Mouse (Mus musculus) heart, postnatal 10 days (tissue): ENCODE data around the gene Sln. TPM values are rescaled to one million over a fixed set of nuclear protein-coding genes. Genes with fewer than 3 reads are reported as not detected.
A peak's percentile ranks its signal among the peaks of the same experiment; 100 is the strongest.

Source experiments
- DNase-seq, 2 experiments: peaks; one replicate each; pipeline ENCODE4 v3.0.0; 2021
- intact Hi-C: fragments of 180-260 bp; cut with DNase I; formaldehyde crosslinking; loops from one replicate; pipeline ENCODE4 v1.15.1; 2025
- total RNA-seq, 2 experiments: library from RNA; stranded (reverse); gene quantifications; 2 replicates each; pipeline ENCODE4 v1.2.3; 2021

Sln gene
- 10 to 100 TPM; 22.6 to 50.2 TPM for total RNA-seq

DNA sequence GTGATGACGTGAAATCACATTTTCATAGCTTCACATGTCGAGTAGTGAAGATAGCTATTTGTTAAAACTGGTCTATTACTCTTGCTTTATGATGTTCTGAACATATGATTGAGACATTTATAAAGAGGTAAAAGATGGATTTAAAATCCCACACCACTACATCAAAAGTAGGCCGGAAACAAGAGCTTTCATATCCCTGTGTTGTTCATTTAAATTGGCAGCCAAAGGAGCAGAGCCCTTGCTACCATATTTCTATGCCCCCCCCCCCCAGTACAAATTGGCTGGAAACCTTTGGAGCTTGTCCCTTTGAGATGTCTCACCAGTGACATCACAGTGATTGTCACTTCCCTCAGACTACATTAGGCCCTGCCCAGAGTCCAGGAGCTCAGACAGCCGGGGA lies at the start of gene Sln:
Gene Sln, plus strand, starts transcription at position 301 of the 400 bp plus-strand sequence.
- intact Hi-C loops, result no loop called here
- no peak for DNase-seq

DNA sequence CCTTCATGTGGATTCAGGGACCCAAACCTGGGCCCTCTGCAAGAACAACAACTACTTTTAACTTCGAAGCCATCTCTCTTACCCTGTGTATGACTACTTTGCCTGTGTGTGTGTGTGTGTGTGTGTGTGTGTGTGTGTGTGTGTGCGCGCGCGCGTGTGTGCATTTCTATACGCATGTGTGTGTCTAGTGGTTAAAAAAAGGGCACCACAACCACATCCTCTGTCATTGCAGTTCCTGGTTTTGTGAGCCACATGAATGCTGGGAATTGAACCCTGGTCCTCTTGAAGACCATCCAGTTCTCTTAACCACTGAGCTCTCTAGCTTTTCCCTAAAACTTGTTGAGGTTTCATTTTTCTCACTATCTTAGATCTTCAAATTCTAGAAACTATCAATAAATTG lies 47.0 kb upstream of the Sln start:
- intact Hi-C loops, result no loop called here

DNA sequence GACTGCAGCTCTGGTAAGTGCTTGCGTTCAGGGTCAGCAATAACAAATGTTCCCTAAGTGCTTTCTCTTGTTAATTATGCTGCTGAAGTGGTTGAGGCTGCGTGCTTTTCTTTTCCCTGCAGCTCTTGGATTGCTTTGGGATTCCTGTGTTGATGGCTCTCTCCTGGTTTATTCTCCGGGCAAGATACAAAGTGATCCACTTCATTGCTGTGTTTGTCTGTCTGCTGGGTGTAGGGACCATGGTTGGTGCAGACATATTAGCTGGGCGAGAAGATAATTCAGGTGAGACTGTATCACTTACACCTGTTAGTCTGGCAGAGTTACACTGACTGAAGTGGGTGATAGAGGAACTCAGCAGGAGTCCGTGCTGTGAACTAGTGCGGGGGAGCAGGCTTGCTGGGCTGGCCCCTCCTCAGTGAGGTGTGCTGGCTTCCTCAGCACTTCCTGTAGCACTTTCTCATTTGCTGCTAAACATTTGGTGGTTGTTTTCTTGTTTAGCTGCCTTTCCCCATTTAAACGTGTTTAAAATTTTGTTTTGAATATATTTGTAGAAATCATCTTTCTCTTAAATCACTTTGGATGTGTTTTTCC lies 43.4 kb upstream of the Sln start:
- DNase-seq, result no peak
- intact Hi-C loops, result no loop called here

More for the DNA sequence above, 47.0 kb upstream of the Sln start:
- no peak for DNase-seq

DNA sequence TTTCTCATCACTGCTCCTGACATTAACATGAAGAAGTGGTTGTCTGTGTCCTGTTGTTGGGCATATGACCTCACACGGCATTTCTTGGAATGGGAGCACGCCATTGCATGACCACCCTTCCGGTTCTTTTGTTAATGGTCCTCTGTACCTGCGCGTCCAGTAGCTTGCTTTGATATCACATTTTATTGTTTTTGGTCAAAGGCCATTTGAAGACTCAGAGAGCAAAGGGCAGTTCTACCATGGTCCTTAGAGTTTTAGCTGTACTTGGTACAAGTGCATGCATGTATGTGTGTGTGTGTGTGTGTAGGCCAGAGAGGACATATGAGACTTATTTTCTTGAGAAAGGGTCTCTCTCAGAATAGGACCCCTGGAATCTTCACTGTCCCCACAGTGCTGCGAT lies 36.5 kb upstream of the Sln start:
- intact Hi-C loops, result no loop called here

DNA sequence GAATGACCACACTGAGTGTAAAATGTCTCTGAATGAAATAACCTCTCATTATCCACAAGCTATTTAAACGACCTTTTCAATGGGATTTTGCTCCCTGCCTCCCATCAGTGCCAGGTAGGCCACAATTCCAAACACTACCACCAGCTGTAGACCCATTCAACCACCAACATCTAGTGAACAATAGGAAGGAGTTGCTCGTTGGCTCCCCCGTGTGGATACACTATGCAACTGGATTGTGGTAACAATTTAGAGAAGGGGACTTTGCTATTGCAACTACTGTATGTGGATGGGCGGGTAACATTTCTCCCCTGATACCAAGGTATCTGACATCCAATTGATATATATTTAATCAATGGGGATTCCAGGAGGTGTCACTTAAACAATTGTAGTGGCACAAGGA lies 31.2 kb upstream of the Sln start:
- peak; percentile 44 to 74 for DNase-seq
- intact Hi-C loops, result loop anchor here (2.0 kb wide), 1 partner anchor 68 kb away; no protein-coding TSS in a partner anchor

More for the DNA sequence above, 36.5 kb upstream of the Sln start:
- no peak for DNase-seq

DNA sequence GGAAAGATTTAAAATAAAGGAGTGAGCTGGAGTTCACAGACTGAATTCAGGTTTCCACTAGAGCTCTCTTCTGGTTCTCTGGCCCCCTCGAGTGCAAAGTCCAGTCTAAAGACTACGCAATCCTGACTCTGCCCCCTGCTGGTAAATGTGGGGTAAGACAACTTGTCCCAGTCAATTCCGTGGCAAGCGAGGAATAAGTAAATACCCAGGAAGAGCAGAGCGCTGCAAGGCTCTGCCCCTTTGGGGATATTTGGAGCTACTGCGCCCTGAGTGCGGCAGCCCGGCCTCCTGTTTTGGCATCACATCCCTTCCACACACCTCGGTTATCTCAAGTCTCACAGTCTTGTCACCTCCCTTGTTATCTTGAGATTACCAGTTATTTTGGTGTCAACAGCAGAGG lies 24.6 kb upstream of the Sln start:
- intact Hi-C loops, result loop anchor here (10.0 kb wide), 1 partner anchor 289 kb away; no protein-coding TSS in a partner anchor
- peak; percentile 5 to 18 for DNase-seq

DNA sequence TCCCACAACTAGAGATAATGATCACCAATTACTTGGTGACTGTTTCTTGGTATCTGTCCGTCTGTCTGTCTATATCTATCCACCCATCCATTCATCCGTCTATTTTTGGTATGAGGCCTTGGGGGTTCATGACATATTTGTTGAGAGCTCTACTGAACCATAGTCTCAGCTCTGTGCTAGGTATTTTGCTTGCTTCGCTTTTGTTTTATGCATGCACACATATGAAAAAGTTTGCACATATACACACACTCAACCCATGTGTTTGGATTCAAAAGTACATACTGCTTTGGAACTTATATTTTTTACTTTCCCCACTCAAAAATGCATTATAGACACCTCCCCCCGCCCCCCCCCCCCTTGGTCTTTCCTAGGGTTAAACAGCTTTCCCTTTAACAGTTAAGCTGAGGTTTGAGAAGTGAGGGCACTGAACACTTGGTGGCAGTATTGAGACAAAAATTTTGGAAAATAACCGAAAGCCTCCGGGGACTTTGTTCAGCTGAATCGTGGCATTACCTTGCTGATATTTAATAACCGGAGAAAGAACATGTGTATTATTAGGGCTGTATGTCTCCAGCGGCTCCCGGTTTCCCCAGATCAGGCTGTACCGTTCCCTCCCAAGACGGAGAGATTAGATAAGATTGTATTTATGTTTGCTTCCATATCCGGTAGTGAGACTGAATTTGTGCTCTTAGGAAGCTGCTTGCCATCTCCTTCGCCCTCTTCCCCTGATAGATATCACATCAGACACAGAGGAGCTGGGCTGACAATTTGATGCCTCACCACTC lies 20.7 kb upstream of the Sln start:
- intact Hi-C loops, result loop anchor here (1.0 to 10.0 kb wide), 2 partner anchors 158 to 286 kb away; no protein-coding TSS in a partner anchor
- peak; percentile 45 to 68 for DNase-seq

DNA sequence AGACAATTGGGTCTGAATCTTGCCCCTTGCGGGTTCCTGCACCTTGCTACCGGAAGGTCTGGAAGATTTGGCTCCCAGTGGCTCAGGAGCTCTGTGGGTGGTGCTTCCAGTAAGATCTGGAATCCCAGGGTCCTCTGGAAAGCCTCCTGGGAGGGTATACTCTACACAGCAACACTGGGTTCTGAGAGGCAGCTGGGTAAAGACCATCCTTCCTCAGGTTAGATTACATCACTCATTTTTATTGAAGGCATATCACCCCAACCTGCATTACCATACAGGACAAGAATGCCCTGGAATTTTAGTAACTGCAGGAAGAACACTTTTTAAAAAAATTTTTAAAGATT lies 20.1 kb upstream of the Sln start:
- DNase-seq, result no peak
- intact Hi-C loops, result loop anchor here (1.0 to 10.0 kb wide), 2 partner anchors 157 to 285 kb away; no protein-coding TSS in a partner anchor

DNA sequence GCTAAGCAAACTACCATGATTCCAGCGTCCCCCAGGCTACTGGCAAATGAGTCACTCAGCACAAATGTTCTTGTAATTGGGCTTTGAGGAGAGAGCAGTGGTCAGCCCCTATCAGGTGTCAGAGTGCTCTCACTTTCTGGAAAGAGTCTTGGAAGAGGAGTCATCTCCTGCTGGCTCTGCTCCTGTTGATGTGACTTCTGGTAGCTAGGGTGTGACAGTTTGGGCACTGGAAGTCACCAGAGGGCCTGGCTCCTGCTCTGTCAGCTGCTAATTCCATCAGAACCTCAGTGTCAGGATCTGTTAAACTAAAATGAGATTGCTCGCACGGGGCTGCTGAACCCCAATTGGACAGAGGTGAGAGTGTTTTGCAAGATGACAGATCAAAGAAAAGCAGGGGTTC lies 14.9 kb upstream of the Sln start:
- DNase-seq, result no peak
- intact Hi-C loops, result no loop called here

DNA sequence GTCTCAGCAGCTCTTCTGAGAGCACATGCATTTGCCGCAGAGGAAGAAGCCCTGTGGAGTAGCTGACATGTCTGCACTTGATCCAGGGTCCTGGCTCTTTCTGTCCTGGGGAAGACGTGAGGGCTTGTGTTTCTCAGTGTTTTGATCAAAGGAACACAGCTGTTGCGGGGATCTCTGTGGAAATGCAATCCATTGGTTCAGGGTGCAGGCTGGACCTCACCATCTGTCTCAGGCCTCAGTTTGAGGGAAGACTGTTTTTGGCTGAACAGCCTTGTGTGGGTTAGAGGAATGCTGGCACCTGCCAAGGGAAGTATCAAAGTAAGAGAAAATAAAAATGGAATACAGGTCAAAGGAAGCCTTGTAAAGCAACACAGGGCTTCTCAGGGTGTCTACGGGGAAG lies 14.0 kb upstream of the Sln start:
- DNase-seq, result no peak
- intact Hi-C loops, result no loop called here

DNA sequence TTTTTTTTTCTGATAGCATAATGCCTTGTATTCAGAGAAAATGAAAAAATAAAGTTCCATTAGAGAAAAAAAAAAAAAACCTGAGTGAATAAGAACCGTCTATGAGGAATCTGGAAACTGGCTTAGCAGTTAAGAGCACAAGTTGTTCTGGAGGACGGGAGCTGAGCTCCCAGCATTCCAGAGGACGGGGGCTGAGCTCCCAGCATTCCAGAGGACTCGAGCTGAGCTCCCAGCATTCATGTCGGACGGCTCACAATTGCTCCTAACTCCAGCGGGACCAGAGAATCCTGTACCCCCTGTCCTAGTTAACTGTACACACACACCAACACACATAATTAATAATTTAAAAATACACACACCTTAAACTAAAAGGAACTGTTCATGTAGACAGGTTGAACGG lies 11.1 kb upstream of the Sln start:
- intact Hi-C loops, result no loop called here
- no peak for DNase-seq

DNA sequence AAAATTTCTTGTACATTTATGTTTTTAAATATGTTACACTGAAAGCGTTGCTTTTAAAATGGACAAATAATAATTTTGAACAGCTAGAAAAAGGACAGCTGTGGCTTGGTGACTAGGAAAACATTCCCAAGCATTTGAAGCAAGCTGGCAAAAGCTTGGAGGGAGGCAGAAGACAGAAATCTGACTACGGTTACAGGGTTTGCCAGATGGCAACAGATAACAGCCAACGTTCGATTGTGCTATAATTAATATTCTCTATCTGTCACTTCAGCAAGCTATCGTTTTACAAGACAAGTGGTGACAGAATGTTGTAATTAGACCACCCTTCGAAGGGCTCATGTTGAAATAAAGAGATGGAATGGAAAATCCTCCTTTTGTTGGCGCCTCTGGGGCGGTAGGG lies 1.4 kb upstream of the Sln start:
- intact Hi-C loops, result no loop called here

DNA sequence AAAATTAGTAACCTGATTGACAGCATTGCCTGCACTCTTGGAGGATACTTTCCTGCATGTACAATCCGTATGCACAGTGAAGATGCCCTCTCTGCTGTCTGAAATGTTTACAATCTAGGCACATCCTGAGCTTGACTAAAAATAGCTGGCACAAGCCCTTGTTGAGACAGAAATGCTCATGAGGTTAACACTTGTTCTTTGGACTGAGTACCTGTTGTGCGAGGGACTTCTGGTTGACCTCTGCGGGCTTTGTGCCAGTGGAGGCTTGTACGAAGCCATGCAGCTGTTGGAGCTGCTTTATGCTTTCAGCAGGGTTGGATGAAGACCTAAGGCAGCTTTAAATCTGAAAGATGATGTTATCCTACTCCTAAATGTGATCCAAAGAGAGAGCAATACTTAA lies 2.2 kb downstream of the Sln start:
- intact Hi-C loops, result no loop called here
- DNase-seq, result peak; percentile 30 to 37

More for the DNA sequence above, 1.4 kb upstream of the Sln start:
- no peak for DNase-seq

DNA sequence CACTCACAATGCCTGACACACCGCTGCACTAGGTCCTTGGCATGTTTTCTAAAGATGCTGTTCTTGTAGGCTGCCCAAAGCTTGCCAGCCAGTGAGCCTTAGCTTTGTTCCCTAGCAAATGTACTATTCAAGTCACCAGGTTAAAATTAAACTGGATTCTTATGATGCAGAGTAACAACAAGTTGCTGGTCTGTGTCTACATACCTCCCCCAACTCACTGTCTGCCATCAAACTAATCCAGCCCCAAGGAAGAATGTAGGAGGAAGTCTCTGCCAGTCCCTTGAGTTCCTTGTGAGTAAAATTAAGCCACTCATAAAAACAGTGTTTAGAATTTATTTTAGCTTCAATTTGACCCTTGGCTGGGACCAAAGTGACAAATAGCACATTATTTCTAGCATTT lies 3.7 kb downstream of the Sln start:
- DNase-seq, result no peak
- intact Hi-C loops, result no loop called here

DNA sequence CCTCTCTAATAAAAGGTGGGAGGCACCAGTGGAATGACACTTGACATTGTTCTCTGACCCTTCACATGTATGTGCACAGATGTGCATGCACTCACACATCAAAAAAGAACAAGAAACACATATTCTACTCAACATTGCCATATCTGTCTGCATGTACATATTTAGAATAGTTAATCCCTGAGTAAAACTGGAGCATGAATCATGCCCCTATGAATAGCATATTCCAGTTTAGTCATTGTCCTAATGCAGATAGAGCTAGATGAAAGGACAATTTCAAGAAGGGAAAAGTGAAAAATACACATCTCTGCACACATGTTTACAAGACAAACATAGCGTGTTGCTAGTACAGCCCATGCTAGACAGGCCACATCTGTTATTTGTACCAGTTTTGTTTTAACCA lies 4.6 kb downstream of the Sln start:
- intact Hi-C loops, result no loop called here

DNA sequence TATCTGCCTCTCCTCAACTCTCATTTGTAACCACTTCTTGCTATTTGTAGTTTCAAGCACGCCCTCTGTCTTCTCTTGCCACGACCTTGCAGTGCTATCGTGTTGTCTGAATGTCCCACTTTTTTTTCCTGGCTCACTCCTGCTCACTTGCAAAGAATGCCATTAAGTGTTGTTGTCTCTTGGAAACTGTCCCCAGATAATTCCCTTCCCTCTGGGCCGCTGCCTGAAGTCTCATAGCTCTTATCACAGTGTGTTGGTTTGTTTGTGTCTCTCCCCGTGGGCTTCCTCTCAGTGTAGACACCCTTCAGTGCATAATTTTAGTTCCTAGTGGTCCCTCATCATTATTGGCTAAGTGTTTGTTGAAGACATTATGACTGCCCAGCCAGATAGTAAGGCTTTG lies 7.9 kb downstream of the Sln start:
- intact Hi-C loops, result no loop called here
- peak; percentile 16 to 30 for DNase-seq

More for the DNA sequence above, 4.6 kb downstream of the Sln start:
- no peak for DNase-seq

DNA sequence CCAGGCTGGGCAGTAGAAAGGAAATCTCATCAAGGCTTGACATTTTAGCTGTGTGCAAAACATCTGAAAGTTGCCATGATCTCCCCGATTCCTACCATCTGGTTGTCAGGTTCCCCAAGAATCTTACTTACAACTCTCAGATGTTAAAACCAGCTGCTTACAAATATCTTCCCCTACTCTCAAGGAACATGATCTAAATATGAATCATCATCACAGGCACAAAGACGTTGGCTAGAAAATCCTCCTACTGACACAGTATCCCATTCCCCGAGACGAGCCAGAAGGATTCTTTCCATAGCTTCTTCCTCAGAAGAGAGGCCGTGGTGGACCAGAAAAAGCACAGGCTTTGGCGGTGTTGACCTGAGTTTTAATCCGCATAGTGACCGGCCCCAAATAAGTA lies 23.3 kb downstream of the Sln start:
- intact Hi-C loops, result no loop called here

DNA sequence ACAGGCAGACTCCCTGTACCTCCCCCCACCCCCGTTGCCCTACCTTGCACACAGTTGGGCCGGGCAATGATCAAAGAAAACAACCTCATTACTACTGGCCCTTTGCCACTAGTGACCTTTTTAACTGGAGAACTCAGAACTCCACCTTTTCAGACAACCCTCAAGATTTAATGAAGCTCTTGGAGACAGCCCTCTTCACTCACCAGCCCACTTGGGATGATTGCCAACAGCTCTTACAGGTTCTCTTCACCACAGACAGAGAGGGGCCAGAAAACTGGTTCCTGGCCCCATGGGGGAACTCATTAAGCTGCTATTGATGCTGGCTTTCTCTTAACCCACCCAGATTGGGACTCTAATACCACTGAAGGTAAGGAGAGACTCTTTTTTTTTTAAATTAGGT lies 27.5 kb downstream of the Sln start:
- intact Hi-C loops, result no loop called here
- DNase-seq, result no peak

More for the DNA sequence above, 23.3 kb downstream of the Sln start:
- DNase-seq, result no peak

DNA sequence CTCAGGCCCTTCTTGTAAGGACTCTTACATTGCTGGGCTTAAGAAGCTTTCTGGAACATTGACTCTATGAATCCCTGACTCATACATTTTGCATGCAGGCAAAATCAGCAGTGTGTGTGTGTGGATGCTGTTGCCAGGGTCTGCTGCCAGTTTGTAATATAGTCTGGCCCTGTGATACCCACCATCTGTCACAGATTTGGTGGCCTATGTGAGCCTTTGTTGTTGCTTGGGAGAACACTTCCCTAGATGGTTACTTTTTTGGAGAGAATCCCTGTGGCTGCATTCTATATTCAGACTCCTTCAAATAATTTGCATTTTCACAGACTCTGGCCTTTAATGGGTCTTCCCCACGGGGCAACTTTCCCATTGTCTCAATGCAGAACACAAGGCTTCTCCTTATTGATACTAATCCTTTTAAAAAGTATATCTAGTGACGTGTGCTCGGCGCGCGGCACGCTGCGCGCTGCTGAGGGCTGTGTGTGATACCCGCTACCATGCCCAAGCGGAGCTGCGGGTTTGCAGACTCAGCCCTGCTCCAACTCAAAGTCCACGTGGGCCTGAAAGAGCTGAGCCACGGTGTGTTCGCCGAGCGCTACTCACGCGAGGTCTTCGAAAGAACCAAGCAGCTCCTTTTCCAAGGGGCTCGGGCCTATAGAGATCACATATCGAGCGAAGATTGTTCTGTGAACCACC lies 33.8 kb downstream of the Sln start:
- intact Hi-C loops, result no loop called here
- no peak for DNase-seq

DNA sequence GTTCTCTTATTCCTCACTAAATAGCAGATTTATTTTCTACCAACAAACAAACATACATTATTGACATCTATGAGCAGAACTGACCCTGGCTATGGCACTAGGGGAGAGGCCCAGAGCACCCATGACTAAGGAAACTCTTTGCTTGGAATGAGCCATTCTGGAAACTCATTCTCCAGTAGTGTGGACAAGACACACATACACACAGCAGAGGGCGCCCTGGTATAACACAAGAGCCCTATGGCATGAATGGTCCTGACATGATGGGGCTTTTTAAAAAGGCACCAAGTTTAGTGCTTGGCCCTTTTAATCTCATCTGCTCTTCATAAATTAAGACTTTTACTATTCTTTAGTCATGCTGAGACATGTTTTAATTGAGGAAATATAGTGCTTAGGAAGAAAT lies 40.1 kb downstream of the Sln start:
- DNase-seq, result peak; percentile 26 to 36
- intact Hi-C loops, result loop anchor here (10.0 kb wide), 2 partner anchors 95 to 225 kb away; no protein-coding TSS in a partner anchor

DNA sequence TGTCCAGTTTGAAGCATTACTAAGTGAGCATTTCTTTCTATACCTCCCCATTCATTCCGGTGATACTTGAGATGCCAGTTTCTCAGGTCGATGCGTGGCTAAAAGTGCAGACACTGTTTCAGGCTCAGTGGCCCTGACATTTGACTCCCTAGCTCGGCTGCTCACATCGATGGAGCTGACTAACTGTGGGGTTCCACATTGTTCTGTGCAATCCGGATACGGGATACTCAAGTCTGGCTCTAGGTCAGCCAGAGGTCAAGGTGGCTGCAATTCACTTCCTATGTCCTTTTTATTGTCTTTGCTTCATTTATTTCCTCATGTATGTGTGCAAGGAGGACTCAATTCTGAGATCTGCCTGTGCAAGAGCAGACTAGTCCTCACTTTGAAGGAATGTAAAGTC lies 45.9 kb downstream of the Sln start:
- intact Hi-C loops, result loop anchor here (10.0 kb wide), 2 partner anchors 89 to 219 kb away; no protein-coding TSS in a partner anchor
- no peak for DNase-seq
